Mouse (Mus musculus) midbrain, embryonic 12.5 days (tissue): ENCODE results near the gene Wwc2. TPM values are rescaled to one million over a fixed set of nuclear protein-coding genes. Genes with fewer than 3 reads are reported as not detected.

Experiments used
- ATAC-seq: fragments of 200-750 bp; cut with Nextera tagmentation; 2 replicates; pipeline ENCODE4 v1.8.0; 2017; ENCODE audit warnings: low read depth, moderate TSS enrichment, moderate library complexity; ENCODE audit not compliant: low FRiP score
- H3K27ac ChIP-seq: fragments of 300-500 bp; sonication (generic); replicated peaks from 2 replicates; pipeline ENCODE4 v1.5.1; 2016; ENCODE audit warnings: mild to moderate bottlenecking
- H3K27me3 ChIP-seq: fragments of 300-500 bp; sonication (generic); 2 replicates; pipeline ENCODE4 v1.6.1; 2016; ENCODE audit warnings: mild to moderate bottlenecking
- H3K36me3 ChIP-seq: fragments of 300-500 bp; sonication (generic); 2 replicates; pipeline ENCODE4 v1.6.1; 2016
- H3K4me1 ChIP-seq: fragments of 300-500 bp; sonication (generic); 2 replicates; pipeline ENCODE4 v1.6.1; 2016
- H3K4me2 ChIP-seq: fragments of 300-500 bp; sonication (generic); replicated peaks from 2 replicates; pipeline ENCODE4 v1.6.1; 2016; ENCODE audit warnings: mild to moderate bottlenecking, moderate library complexity
- H3K4me3 ChIP-seq: fragments of 300-500 bp; sonication (generic); 2 replicates; pipeline ENCODE4 v1.5.1; 2016; ENCODE audit warnings: mild to moderate bottlenecking
- H3K9ac ChIP-seq: fragments of 300-500 bp; sonication (generic); replicated peaks from 2 replicates; pipeline ENCODE4 v1.6.1; 2016; ENCODE audit warnings: mild to moderate bottlenecking, moderate library complexity
- H3K9me3 ChIP-seq: fragments of 300-500 bp; sonication (generic); 2 replicates; pipeline ENCODE4 v1.6.1; 2016; ENCODE audit warnings: mild to moderate bottlenecking
- WGBS: fragments of 180-500 bp; shearing (Covaris S2); methylation state at CpG from one replicate; pipeline ENCODE4 v1.1.7; 2016; 5-methylcytosine and 5-hydroxymethylcytosine counted together
- polyA plus RNA-seq: library from polyadenylated mRNA; unstranded; fragments of >200 nt; fragmentation: Nextera tagmentation; extraction: Ambion mirVana; gene quantifications from 2 replicates; pipeline ENCODE4 v1.2.1, GENCODE M21; 2016

Gene Wwc2
- polyA plus RNA-seq, 1 experiment from 2014 or later: 9.9 TPM

DNA sequence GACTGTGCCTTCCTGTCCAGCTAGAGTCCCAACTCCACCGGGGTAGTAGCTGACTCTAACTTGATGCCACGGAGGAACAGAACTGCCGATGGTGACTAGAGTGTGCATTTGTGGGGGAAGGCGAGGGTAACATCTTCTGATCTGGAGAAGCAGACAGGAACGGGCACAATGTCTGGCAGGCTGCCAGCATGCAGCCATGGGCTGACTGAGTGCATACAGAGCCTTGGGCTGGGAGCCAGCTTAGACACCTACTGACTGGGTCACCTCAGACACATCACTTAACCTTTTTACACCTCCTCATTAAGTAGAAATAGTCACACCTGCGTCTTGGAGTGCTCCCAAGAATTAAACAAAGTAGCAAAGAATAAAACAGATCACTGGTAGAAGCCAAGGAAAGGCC lies 28.7 kb downstream of the Wwc2 start:
- Histone ChIP-seq H3K4me1 (peaks cover 13% of the 10 kb centered on the region), H3K9me3 (no peaks in the 10 kb centered on the region), H3K4me2 (no peak overlapping the region), H3K27me3 (no peaks in the 10 kb centered on the region), H3K4me3 (no peak overlapping the region), H3K9ac (no peak overlapping the region), H3K27ac (no peak overlapping the region), H3K36me3 (no peaks in the 10 kb centered on the region)
- WGBS: 80% methylated on average over 6 of the region's 6 CpGs
- no peak for ATAC-seq

DNA sequence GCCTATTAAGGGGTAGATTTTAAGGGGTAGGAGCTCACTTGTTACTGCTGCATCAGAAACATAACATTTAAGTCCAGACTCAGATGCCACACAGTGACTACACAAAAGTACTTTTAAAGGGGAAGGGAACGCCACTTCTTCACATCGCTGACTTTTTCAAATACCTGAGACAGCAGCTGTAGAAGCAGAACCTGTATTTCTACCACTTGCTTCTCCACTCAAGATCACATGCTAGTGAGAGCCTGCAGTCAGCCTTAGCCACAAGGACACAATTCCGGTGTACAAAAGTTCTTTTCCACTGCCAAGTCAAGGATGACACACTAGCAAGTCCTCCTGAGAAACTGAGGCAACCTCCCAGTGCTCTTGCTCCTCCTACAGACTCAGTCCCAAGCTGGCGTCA lies 33.2 kb downstream of the Wwc2 start:
- H3K4me3 ChIP-seq: no peak overlapping the region
- no peaks in the 10 kb centered on the region for H3K27me3 ChIP-seq
- peaks cover 9% of the 10 kb centered on the region for H3K4me1 ChIP-seq
- H3K9ac ChIP-seq: no peak overlapping the region
- H3K9me3 ChIP-seq: no peaks in the 10 kb centered on the region
- no peak for ATAC-seq
- H3K4me2 ChIP-seq: no peak overlapping the region
- H3K36me3 ChIP-seq: no peaks in the 10 kb centered on the region
- H3K27ac ChIP-seq: no peak overlapping the region
- WGBS: 88% methylated on average over 4 of the region's 4 CpGs

DNA sequence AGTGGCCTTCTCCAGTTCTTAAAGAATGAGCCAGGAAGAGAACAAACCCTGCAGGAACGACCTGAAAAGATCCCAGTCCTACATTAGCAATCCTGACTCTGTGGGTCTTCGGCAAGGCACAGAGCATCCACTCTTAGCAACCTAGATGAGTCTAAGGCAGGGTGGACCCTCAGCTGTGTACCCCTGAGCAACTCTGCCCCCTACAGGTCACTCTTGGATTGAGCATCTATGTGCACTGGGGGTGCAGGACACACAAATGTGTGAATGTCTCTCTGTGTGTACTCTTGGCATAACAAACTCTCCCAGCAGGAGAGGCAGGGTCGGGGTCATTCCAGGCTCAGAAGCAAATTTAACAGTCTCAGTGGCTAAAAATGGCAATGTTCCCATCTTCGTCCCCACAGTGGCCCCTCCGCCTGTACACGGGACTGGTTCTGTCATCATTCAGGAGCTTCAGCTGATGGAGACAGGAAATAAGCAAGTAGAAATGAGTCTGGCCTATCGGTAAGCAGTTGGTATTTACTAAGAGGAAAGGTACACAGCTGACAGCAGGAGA lies 39.3 kb downstream of the Wwc2 start:
- no peak for ATAC-seq
- 82% methylated on average over 7 of the region's 7 CpGs for WGBS

DNA sequence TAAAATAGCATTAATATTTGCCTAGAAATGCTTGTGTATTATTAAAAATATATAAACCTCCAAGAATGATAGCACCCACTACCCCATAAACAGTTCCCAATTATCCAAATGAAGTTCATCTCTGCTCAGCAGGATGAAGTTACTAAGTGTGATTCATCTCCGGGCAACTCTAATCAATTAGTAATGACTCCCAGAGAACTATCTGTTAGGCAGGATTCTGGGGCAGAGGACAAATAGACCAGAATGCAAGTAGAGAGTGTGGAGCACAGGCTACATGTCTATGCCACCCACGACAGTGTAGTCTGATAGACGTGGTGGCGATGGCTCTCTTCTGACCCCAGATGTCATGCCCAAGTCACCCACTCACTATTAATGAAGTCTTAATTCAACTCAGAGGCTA lies 41.9 kb downstream of the Wwc2 start:
- Histone ChIP-seq H3K36me3 (no peaks in the 10 kb centered on the region), H3K9me3 (no peaks in the 10 kb centered on the region), H3K4me3 (no peak overlapping the region), H3K27me3 (no peaks in the 10 kb centered on the region), H3K4me2 (no peak overlapping the region), H3K9ac (no peak overlapping the region), H3K4me1 (peaks cover 7% of the 10 kb centered on the region; the same call in 1 of the 2 replicates), H3K27ac (no peak overlapping the region)
- WGBS: 90% methylated on average over 4 of the region's 4 CpGs
- ATAC-seq: no peak

More for the DNA sequence above, 39.3 kb downstream of the Wwc2 start:
- Histone ChIP-seq H3K4me3 (no peak overlapping the region), H3K4me2 (no peak overlapping the region), H3K27me3 (no peaks in the 10 kb centered on the region), H3K36me3 (no peaks in the 10 kb centered on the region), H3K9ac (no peak overlapping the region), H3K27ac (no peak overlapping the region), H3K9me3 (no peaks in the 10 kb centered on the region), H3K4me1 (peaks cover 7% of the 10 kb centered on the region; the same call in 1 of the 2 replicates)

DNA sequence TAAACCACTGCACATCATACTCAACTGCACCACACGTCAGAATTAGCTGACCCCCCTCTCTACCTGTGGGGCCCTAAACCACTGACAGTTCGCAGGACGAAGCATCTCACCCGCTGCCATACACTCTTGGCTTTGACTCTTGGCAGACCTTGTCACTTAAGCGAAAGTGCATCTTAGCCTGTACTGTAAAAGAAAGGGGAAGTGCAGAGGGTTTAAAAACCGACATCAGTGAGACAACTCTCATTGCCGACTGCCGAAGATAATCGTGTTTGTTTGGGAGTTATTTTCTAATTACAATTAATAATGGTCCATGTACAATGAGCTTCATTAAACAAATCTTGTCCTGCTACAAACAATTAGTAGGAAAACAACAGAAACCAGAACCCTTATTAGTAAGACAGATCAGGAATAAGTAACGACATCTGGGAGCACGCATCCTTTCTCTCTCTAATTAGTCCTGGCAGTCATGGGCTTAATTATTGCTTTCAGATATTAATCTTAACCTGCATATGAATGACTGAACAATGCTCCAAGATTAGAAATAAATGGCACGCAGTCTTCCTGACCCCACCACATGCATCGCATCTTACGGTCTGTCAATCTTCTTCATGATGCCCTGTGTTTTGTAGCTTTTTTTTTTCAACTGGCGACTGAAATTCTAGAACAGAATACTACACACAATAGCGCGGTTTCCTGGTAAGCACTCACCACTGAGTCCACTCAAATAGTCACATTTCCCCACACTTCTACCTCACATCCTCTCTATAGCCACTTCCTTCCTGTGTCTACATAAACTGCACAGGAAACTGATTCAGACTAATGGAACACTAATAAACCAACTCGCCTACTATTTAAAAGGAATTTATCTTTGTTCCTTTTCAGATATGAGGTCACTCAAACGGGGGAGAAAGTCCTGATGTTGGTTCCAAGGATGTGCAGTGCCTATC lies 42.8 kb downstream of the Wwc2 start:
- Histone ChIP-seq H3K36me3 (no peaks in the 10 kb centered on the region), H3K27me3 (no peaks in the 10 kb centered on the region), H3K4me1 (peaks cover 7% of the 10 kb centered on the region; the same call in 1 of the 2 replicates), H3K27ac (no peak overlapping the region), H3K9ac (no peak overlapping the region), H3K4me2 (no peak overlapping the region), H3K9me3 (no peaks in the 10 kb centered on the region), H3K4me3 (no peak overlapping the region)
- ATAC-seq: no peak
- WGBS: 82% methylated on average over 19 of the region's 19 CpGs

DNA sequence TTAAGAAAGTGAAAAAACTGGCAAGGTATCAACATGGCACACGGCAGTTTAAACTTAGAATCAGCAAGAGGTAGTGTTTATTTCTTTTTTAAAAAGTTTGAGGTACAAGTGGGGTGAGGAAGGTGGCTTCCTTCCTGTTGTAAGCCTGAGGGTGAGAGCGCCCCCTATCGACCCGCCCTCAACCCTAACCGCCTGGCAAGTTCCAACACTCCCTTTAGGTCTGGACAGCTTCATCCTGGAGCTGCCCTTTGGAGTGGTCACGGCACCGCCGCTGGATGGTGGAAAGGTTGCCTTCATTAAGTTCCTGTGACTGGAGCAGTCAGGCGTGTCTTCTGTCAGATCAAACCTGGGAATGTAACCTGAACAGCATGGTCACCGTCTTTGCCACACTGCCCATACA lies 47.7 kb downstream of the Wwc2 start:
- Histone ChIP-seq H3K9ac (no peak overlapping the region), H3K27ac (no peak overlapping the region), H3K36me3 (no peaks in the 10 kb centered on the region), H3K4me2 (no peak overlapping the region), H3K4me3 (no peak overlapping the region), H3K27me3 (no peaks in the 10 kb centered on the region), H3K9me3 (no peaks in the 10 kb centered on the region), H3K4me1 (peaks cover 11% of the 10 kb centered on the region)
- ATAC-seq: no peak
- 69% methylated on average over 10 of the region's 10 CpGs for WGBS

DNA sequence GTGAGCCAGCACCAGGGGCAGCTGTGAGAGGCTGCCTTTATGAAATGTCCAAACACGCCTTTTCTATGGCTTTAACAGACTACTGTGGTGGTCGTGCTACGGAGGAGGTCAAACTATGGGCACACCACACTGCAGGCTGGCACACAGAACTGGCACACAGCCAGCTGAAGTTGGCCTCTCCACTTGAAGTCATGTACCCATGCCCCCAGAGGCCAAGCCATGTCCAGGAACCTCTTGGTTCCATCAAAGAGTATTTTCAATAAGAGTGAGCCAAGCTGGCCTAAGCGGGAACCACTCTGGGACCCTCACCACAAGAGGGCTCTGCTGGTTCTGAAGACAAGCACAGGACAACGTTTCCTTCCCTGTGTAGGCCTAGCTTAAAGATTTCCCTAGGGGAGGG lies 49.7 kb downstream of the Wwc2 start:
- WGBS: 66% methylated on average over 5 of the region's 5 CpGs
- H3K36me3 ChIP-seq: no peaks in the 10 kb centered on the region
- no peaks in the 10 kb centered on the region for H3K27me3 ChIP-seq
- H3K9me3 ChIP-seq: no peaks in the 10 kb centered on the region
- H3K4me2 ChIP-seq: no peak overlapping the region
- H3K4me3 ChIP-seq: no peak overlapping the region
- H3K9ac ChIP-seq: no peak overlapping the region; the same call in 1 of the 2 replicates
- peaks cover 5% of the 10 kb centered on the region for H3K4me1 ChIP-seq
- ATAC-seq: no peak; the same call in 1 of the 2 replicates
- no peak overlapping the region; the same call in 1 of the 2 replicates for H3K27ac ChIP-seq

DNA sequence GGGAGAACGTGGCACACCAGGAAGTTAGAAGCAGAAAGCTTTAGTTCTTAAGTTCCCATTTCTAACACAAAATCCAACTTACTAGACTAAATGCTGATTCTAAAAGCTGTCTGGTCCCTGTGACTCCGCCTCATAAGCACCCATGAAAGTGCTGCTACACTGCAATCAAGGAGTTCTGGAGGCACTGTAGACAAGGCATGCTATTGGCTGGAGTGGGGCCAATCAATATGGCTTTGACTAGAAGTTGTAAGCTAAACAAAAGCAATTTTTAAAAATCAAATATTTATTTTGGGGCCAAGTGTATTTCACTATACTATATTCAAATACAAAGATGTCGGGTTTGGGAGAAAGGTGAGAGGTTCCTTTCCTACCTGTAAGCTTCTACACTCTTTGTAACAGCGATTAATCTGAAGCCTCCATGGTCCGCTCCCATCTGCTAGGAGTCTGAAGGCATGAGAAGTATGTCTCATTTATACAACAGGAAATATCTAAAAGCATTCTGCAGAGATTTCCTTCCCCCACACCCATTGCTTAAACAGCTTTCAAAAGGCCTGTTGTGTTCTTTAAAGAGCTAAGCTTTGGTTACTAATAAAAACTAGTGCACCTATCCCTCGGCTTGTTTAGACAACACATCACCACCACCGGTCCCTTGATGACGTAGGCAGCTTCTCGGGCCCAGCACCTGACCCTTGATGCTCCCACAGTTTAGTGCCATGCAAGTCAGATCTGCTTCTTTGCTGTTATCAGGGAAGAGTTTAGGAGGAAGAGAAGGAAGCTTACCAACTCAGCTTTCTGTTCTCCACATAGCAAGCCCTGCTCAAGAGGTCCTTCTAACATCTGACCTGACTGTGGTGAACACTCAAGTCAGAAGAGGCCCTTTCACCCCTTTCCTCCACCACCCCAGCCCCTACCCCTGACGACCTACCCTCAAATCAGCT lies 50.5 kb downstream of the Wwc2 start:
- Histone ChIP-seq H3K27me3 (no peaks in the 10 kb centered on the region), H3K36me3 (no peaks in the 10 kb centered on the region), H3K4me3 (no peak overlapping the region), H3K4me1 (peaks cover 5% of the 10 kb centered on the region), H3K9me3 (no peaks in the 10 kb centered on the region), H3K4me2 (no peak overlapping the region), H3K27ac (no peak overlapping the region; the same call in 1 of the 2 replicates), H3K9ac (no peak overlapping the region; the same call in 1 of the 2 replicates)
- no peak for ATAC-seq
- 86% methylated on average over 10 of the region's 10 CpGs for WGBS

DNA sequence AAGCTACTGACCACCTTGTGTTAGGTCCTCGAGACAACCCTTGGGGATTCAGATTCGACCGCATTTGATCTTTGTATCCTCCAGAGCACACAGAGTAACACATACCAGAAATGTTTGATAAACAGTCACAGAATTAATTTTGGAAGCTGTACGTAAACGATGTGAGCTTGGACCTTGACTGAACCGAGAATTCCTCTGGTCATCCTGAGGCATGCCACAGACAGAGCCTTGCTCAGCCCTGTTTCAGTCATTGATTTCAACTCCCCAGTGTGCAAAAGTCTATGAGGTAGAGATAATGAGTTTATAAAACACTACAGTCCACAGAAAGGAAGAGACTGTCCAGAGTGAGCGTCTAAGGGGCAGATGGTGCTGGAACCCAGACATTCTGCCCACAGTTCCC lies 51.5 kb downstream of the Wwc2 start:
- Histone ChIP-seq H3K4me2 (no peak overlapping the region), H3K27me3 (no peaks in the 10 kb centered on the region), H3K9ac (no peak overlapping the region), H3K4me3 (no peak overlapping the region), H3K9me3 (no peaks in the 10 kb centered on the region), H3K4me1 (peaks cover 5% of the 10 kb centered on the region), H3K27ac (no peak overlapping the region), H3K36me3 (no peaks in the 10 kb centered on the region)
- no peak for ATAC-seq
- WGBS: 85% methylated on average over 7 of the region's 7 CpGs

DNA sequence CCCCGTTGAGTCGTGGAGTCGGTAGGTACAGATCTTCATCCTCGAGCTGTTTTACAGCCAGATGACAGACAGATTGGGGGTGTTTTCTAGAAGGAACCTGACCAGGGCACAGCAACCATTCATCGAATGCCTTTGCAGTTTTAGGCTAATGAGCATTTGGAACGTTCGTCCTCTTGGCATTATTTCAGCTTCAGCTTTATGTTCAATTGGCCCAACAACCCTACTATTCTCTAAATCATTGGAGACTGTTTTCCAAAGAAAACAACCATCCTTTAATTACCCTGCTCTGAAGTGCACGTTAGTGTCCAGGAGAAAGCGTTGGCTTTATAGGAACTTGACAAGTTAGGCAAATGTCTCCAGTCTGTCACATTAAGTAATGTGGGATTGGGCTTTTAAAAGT lies 54.3 kb downstream of the Wwc2 start:
- Histone ChIP-seq H3K4me2 (no peak overlapping the region), H3K4me3 (no peak overlapping the region), H3K9ac (no peak overlapping the region), H3K4me1 (peaks cover 21% of the 10 kb centered on the region), H3K27ac (no peak overlapping the region), H3K27me3 (no peaks in the 10 kb centered on the region), H3K36me3 (no peaks in the 10 kb centered on the region), H3K9me3 (no peaks in the 10 kb centered on the region)
- WGBS: 75% methylated on average over 9 of the region's 9 CpGs
- ATAC-seq: no peak

DNA sequence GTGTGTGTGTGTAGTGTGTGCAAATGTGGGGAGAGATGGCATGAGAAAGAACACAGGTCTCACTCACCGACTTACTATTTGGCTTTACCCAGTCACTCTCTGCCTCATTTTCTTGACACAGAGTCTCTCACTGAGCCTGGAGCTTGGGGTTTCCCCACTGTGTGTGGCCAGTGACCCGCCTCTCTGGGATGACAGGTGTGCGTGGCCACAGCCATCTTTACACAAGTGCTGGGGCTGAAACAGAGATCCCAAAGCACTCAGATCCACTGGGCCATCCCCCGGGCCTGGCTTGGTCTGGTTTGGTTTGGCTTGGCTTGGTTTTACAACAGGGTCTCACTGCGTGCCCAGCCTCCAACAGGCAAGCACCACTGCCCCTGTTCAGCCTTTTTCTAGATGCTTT lies 55.3 kb downstream of the Wwc2 start:
- Histone ChIP-seq H3K27me3 (no peaks in the 10 kb centered on the region), H3K27ac (no peak overlapping the region), H3K4me1 (peaks cover 16% of the 10 kb centered on the region), H3K4me2 (no peak overlapping the region), H3K9ac (no peak overlapping the region), H3K4me3 (no peak overlapping the region), H3K9me3 (no peaks in the 10 kb centered on the region), H3K36me3 (no peaks in the 10 kb centered on the region)
- 87% methylated on average over 5 of the region's 5 CpGs for WGBS
- ATAC-seq: no peak
